Mouse (Mus musculus): ENCODE measurements at regions not wholly inside any gene's neighbourhood (a gene's known extent, or its start where the extent isn't known, plus 50 kb on each side); places are given as distances from the start of the nearest gene placed in this dataset.

GRCm38 (mm10) chr3:34136385-34136784 is 55.3 kb upstream of the Dnajc19 start:
- no peaks in the 10 kb centered on the region for H3K36me3 ChIP-seq
- 90% methylated on average over 2 of the region's 2 CpGs for WGBS

More at GRCm38 (mm10) chr3:34136385-34136784, 55.3 kb upstream of the Dnajc19 start:
- Histone ChIP-seq H3K9me3 (no peaks in the 10 kb centered on the region), H3K9ac (no peak overlapping the region), H3K4me1 (replicated peaks) (no peaks in the 10 kb centered on the region), H3K4me3 (no peak overlapping the region), H3K27ac (no peak overlapping the region), H3K4me2 (no peak overlapping the region), H3K27me3 (no peaks in the 10 kb centered on the region)
- no peak for ATAC-seq (ENCODE audit: low FRiP score)

Measured in hindbrain, embryonic 13.5 days (tissue).